Mouse (Mus musculus) megakaryocyte, embryonic 14.5 days (primary cell): Measurements from ENCODE around the gene Gas6.

Source experiments
- FLI1 ChIP-seq: IDR thresholded peaks from 2 replicates; pipeline ENCODE4 v1.6.1; 2012; ENCODE audit warnings: low read length, inconsistent platforms, mixed read lengths
- GATA1 ChIP-seq: IDR thresholded peaks from 3 replicates; pipeline ENCODE4 v1.6.1; 2012; ENCODE audit warnings: mixed read lengths, low read length, inconsistent platforms, borderline replicate concordance

DNA sequence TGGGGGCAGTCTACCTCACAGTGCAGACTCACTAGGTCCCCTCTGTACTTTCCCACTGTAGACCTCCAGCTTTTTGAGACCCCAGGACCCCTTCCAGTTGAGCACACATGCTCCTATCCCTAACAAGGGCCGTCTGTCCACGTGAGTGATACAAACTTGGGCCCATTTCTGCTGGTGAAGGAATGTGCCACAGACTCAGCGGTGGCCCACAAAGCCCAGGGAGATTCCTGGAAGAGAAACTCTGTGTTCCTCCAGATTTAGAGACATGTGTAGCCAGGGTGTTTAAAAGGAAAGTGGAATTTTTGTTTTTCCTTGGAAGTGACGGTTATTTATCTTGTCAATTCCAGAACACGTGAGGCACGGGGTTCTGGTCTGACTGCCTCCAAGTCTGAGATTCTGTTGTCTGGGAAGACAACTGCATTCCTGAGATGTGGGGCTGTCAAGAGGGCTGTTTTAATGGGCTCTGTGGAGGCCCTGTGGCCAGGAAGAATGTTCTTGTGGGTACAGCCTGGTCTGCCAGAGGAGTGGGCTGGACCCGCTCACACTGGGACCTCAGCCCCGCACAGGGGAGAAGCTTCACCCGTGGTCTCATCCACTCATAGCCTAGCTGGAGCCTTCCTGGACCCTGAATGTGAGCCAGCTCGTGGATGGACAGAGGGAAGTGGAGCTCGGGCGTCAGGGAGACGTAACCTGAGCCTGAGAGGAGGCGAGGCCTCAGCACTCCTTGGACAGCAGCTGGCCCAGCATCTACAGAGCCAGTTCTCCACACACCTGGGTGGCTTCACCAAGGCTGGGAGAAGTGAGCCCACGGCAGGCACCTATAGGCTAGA lies 34.9 kb upstream of the Gas6 start:
- TF ChIP-seq FLI1 (no peak), GATA1 (no peak)
